Mouse (Mus musculus) kidney, adult 9 months (tissue): ENCODE measurements around the gene Eya2.

Experiments
- DNase-seq: peaks from one replicate; pipeline ENCODE4 v3.0.0; 2022

Gene Eya2

GRCm38 (mm10) chr2:165719382-165719781, 124.5 kb downstream of the Eya2 start:
- DNase-seq, result no peak

GRCm38 (mm10) chr2:165721941-165722340, 127.1 kb downstream of the Eya2 start:
- DNase-seq, result no peak

- no peak for DNase-seq
Observed at GRCm38 (mm10) chr2:165732552-165733238, 137.9 kb downstream of the Eya2 start.

- DNase-seq, result peak; percentile 20
Observed at GRCm38 (mm10) chr2:165733701-165734100, 138.9 kb downstream of the Eya2 start.

GRCm38 (mm10) chr2:165736297-165736696, 141.5 kb downstream of the Eya2 start:
- DNase-seq, result no peak

GRCm38 (mm10) chr2:165740381-165740780, 145.5 kb downstream of the Eya2 start:
- DNase-seq, result no peak

- no peak for DNase-seq
Observed at GRCm38 (mm10) chr2:165740982-165741381, 146.2 kb downstream of the Eya2 start.

GRCm38 (mm10) chr2:165741526-165742050, 146.8 kb downstream of the Eya2 start:
- no peak for DNase-seq

- DNase-seq, result no peak
Observed at GRCm38 (mm10) chr2:165742210-165742786, 147.5 kb downstream of the Eya2 start.

- DNase-seq, result no peak
Observed at GRCm38 (mm10) chr2:165745306-165746098, 150.7 kb downstream of the Eya2 start.

- DNase-seq, result no peak
Observed at GRCm38 (mm10) chr2:165747975-165748374, 153.1 kb downstream of the Eya2 start.

- no peak for DNase-seq
Observed at GRCm38 (mm10) chr2:165748426-165748825, 153.6 kb downstream of the Eya2 start.

GRCm38 (mm10) chr2:165751068-165751467, 156.2 kb downstream of the Eya2 start:
- peak; percentile 20 for DNase-seq

GRCm38 (mm10) chr2:165752704-165753103, 157.9 kb downstream of the Eya2 start:
- DNase-seq, result no peak

- DNase-seq, result no peak
Observed at GRCm38 (mm10) chr2:165757799-165758198, 163.0 kb downstream of the Eya2 start.

- no peak for DNase-seq
Observed at GRCm38 (mm10) chr2:165758534-165758933, 163.7 kb downstream of the Eya2 start.

- DNase-seq, result no peak
Observed at GRCm38 (mm10) chr2:165759421-165759985, 164.7 kb downstream of the Eya2 start.

- DNase-seq, result no peak
Observed at GRCm38 (mm10) chr2:165768805-165769358, 174.1 kb downstream of the Eya2 start.

- DNase-seq, result no peak
Observed at GRCm38 (mm10) chr2:165769375-165769948, 174.6 kb downstream of the Eya2 start.

GRCm38 (mm10) chr2:165778927-165779326, 184.1 kb downstream of the Eya2 start:
- DNase-seq, result peak; percentile 83

GRCm38 (mm10) chr2:165782324-165782723, 187.5 kb downstream of the Eya2 start:
- peak; percentile 80 for DNase-seq

- DNase-seq, result no peak
Observed at GRCm38 (mm10) chr2:165785312-165786036, 190.6 kb downstream of the Eya2 start.
